Mouse (Mus musculus) kidney, adult 18-20 months (tissue): ENCODE data around the gene Sp2.
A peak's percentile ranks its signal among the peaks of the same experiment; 100 is the strongest.

Experiments
- DNase-seq: peaks from one replicate; pipeline ENCODE4 v3.0.0; 2021

Sp2 gene

DNA sequence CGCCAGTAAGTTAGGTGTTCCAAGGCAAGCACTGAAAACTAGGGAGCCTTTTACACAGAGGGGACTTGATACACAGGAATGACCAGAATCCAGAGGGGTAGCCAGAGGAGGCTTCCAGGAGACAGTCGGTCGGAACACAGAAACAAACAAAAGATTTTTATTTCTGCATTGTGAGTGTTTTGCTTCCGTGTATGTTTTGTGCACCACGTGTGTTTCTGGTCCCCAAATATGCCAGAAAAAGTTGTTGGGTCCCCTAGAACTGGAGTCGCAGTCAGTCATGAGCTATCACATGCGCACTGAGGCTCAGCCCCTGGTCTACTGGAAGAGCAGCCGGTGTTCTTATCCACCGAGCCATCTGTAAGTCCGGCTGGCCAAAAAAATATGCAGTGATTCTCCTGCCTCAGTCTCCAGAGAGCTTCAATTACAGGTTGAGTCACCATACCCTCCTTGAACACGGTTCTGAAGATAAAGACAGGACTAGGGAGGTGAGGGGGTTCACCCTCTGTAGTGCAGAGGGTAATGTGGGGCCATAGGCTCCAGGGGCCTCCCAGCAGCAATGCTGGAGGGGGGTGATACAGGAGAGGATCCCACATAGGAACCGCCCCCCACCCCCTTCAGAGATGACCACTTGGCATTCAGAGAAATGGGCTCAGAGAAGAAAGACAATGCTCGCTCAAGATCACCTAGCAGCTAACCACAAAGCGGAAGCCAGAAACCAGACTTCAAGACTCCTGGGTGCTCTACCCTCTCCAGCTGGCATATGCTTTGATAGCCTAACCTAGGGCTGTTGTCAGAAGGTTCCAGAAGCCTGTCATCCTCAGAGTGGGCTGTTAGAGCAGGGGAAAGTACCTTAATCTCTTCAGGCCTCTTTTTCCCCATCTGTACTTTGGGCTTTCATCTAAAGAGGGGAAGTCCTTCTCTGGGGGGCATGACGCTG, 13.3 kb upstream of the Sp2 start:
- no peak for DNase-seq

GRCm38 (mm10) chr11:96995031-96995430, 12.3 kb upstream of the Sp2 start:
- no peak for DNase-seq

GRCm38 (mm10) chr11:96992722-96993311, 10.1 kb upstream of the Sp2 start:
- no peak for DNase-seq

GRCm38 (mm10) chr11:96991501-96991900, 8.7 kb upstream of the Sp2 start:
- no peak for DNase-seq

GRCm38 (mm10) chr11:96987873-96988655, 5.3 kb upstream of the Sp2 start:
- no peak for DNase-seq

GRCm38 (mm10) chr11:96986463-96986862, 3.7 kb upstream of the Sp2 start:
- no peak for DNase-seq

GRCm38 (mm10) chr11:96984903-96985302, 2.1 kb upstream of the Sp2 start:
- DNase-seq, result no peak

- DNase-seq, result peak; percentile 82
Measured at GRCm38 (mm10) chr11:96982355-96982754, 404 bp downstream of the Sp2 start.

- DNase-seq, result no peak
Measured at GRCm38 (mm10) chr11:96981461-96981860, 1.3 kb downstream of the Sp2 start.

- no peak for DNase-seq
Measured at GRCm38 (mm10) chr11:96980021-96980420, 2.7 kb downstream of the Sp2 start.

- DNase-seq, result no peak
Measured at GRCm38 (mm10) chr11:96979329-96979728, 3.4 kb downstream of the Sp2 start.

GRCm38 (mm10) chr11:96978401-96979246, 4.1 kb downstream of the Sp2 start:
- no peak for DNase-seq

GRCm38 (mm10) chr11:96977606-96978400, 5.0 kb downstream of the Sp2 start:
- DNase-seq, result peak; percentile 99

GRCm38 (mm10) chr11:96976911-96977591, 5.7 kb downstream of the Sp2 start:
- peak; percentile 94 for DNase-seq

- DNase-seq, result no peak
Measured at GRCm38 (mm10) chr11:96976379-96976687, 6.4 kb downstream of the Sp2 start.

DNA sequence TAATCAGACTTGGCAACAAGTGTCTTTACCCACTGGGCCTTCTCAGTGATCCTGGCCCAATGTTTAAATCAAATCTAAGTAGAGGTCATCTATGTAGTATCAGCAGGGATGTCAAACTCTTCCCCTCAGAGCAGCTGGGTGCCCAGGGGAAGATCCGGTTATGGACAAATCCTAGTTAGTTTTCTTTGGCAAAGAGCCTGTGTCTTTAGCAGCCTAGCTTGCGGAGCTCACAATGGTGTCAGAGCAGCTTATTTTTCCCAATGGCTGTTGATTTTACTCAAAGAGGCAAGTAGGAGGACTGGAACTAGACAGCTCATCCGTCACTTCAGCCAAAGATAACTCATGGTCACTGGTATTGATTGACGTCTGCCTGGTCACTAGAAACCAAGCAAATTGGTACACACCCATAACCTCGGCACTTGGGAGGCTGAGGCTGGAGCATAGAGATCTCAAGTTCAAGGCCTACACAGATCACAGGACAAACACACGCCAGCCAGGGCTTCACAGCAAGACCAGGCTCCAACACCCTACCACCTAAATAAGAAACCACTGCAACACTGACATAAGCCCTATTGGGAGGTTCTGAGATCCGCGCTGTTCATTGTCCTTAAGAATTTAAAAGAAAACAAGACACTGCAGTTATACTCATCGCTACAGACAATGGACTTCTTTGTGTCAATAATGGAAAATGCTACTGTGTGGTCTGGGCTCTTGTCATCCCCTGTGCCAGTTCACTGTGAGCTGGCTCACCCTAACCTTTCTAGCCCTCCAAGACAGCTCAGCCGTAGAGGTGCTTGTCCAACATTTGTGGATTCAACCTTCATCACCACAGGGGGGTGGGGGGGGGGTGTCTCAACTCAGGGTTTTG, 7.0 kb downstream of the Sp2 start:
- no peak for DNase-seq

- DNase-seq, result no peak
Measured at GRCm38 (mm10) chr11:96974813-96975212, 7.9 kb downstream of the Sp2 start.

GRCm38 (mm10) chr11:96973426-96973964, 9.3 kb downstream of the Sp2 start:
- DNase-seq, result no peak

GRCm38 (mm10) chr11:96972906-96973305, 9.9 kb downstream of the Sp2 start:
- no peak for DNase-seq

DNA sequence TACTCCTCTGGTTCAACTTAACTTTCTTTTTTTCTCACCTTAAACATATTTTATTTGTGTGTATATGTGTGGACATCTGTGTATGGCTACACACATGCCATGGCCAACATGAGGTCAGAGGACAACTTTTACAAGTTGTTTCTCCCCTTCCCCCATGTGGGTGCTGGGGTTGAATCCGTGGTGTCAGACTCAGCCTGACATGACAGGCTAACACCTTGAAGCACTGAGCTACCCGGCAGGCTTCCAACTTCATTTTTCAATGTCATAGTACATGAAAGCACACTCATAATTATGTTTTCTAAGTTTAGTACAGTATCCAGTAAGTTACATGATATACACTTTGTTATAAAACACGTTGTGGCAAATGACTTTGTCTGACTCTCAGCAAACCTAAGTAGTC, 12.4 kb downstream of the Sp2 start:
- no peak for DNase-seq
